Mouse (Mus musculus): Measurements from ENCODE around the gene Eps15.

- no peak for TF ChIP-seq POLR2A (IDR thresholded peaks at IDR 0.05; ENCODE audit: control insufficient read depth, low read depth, low read length)
- no peak for TF ChIP-seq CTCF (IDR thresholded peaks at IDR 0.05; ENCODE audit: control insufficient read depth, insufficient read depth, insufficient replicate concordance, low read depth, low read length)
Observed at GRCm38 (mm10) chr4:109268903-109269302, 11.2 kb upstream of the Eps15 start.

Data from testis, adult 2 months (tissue).